Mouse (Mus musculus): ENCODE measurements around the gene Slit3. TPM values are rescaled to one million over a fixed set of nuclear protein-coding genes. Genes with fewer than 3 reads are reported as not detected.

Gene Slit3
- polyA plus RNA-seq, 1 experiment from 2014 or later: 24.1 TPM

DNA sequence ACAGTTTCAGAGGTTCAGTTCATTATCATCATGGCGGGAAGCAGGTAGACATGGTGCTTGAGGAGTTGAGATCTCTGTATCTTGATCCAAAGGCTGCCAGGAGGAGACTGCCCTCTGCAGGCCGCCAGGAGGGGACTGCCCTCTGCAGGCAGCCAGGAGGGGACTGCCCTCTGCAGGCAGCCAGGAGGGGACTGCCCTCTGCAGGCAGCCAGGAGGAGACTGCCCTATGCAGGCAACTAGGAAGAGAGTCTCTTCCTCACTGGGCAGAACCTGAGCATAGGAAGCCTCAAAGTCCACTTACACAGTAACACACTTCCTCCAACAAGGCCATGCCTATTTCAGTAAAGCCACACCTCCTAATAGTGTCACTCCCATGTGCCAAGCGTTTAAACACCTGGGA is 546.4 kb downstream of the Slit3 start:
- WGBS: 45% methylated on average over 3 of the region's 3 CpGs
- DNase-seq (ENCODE audit: low spot score) (no peak), ATAC-seq (ENCODE audit: low read depth) (no peak)
- Histone ChIP-seq H3K27ac (replicated peaks; ENCODE audit: low read depth, low read length) (no peak overlapping the region), H3K4me3 (ENCODE audit: low read depth, low read length) (no peak overlapping the region), H3K27me3 (replicated peaks; ENCODE audit: control insufficient read depth, insufficient read depth, low read length) (no peaks in the 10 kb centered on the region), H3K36me3 (ENCODE audit: control insufficient read depth, insufficient read depth, low read length) (peaks cover 13% of the 10 kb centered on the region), H3K4me2 (ENCODE audit: low read depth, low read length) (no peak overlapping the region), H3K9ac (ENCODE audit: low read depth, low read length) (no peak overlapping the region), H3K4me1 (ENCODE audit: control insufficient read depth, insufficient read depth, low read length) (no peaks in the 10 kb centered on the region), H3K9me3 (ENCODE audit: control insufficient read depth, low read length) (no peaks in the 10 kb centered on the region)

GRCm38 (mm10) chr11:35668138-35668537 is 547.1 kb downstream of the Slit3 start:
- no peak overlapping the region for H3K4me3 ChIP-seq (ENCODE audit: low read depth, low read length)
- DNase-seq (ENCODE audit: low spot score) (no peak), ATAC-seq (ENCODE audit: low read depth) (no peak)
- no peaks in the 10 kb centered on the region for H3K4me1 ChIP-seq (ENCODE audit: control insufficient read depth, insufficient read depth, low read length)
- peaks cover 13% of the 10 kb centered on the region for H3K36me3 ChIP-seq (ENCODE audit: control insufficient read depth, insufficient read depth, low read length)
- H3K9me3 ChIP-seq (ENCODE audit: control insufficient read depth, low read length): no peaks in the 10 kb centered on the region
- no peaks in the 10 kb centered on the region for H3K27me3 ChIP-seq (replicated peaks; ENCODE audit: control insufficient read depth, insufficient read depth, low read length)
- no peak overlapping the region for H3K9ac ChIP-seq (ENCODE audit: low read depth, low read length)
- WGBS: 34% methylated on average over 3 of the region's 3 CpGs
- H3K4me2 ChIP-seq (ENCODE audit: low read depth, low read length): no peak overlapping the region
- no peak overlapping the region for H3K27ac ChIP-seq (replicated peaks; ENCODE audit: low read depth, low read length)

GRCm38 (mm10) chr11:35668750-35669149 is 547.7 kb downstream of the Slit3 start:
- no peak overlapping the region for H3K27ac ChIP-seq (replicated peaks; ENCODE audit: low read depth, low read length)
- ATAC-seq (ENCODE audit: low read depth): no peak
- H3K9me3 ChIP-seq (ENCODE audit: control insufficient read depth, low read length): no peaks in the 10 kb centered on the region
- no peaks in the 10 kb centered on the region for H3K4me1 ChIP-seq (ENCODE audit: control insufficient read depth, insufficient read depth, low read length)
- H3K27me3 ChIP-seq (replicated peaks; ENCODE audit: control insufficient read depth, insufficient read depth, low read length): no peaks in the 10 kb centered on the region
- no peak overlapping the region for H3K4me3 ChIP-seq (ENCODE audit: low read depth, low read length)
- 86% methylated on average over 1 of the region's 1 CpGs for WGBS
- peaks cover 13% of the 10 kb centered on the region for H3K36me3 ChIP-seq (ENCODE audit: control insufficient read depth, insufficient read depth, low read length)
- H3K4me2 ChIP-seq (ENCODE audit: low read depth, low read length): no peak overlapping the region
- DNase-seq (ENCODE audit: low spot score): no peak
- no peak overlapping the region for H3K9ac ChIP-seq (ENCODE audit: low read depth, low read length)

DNA sequence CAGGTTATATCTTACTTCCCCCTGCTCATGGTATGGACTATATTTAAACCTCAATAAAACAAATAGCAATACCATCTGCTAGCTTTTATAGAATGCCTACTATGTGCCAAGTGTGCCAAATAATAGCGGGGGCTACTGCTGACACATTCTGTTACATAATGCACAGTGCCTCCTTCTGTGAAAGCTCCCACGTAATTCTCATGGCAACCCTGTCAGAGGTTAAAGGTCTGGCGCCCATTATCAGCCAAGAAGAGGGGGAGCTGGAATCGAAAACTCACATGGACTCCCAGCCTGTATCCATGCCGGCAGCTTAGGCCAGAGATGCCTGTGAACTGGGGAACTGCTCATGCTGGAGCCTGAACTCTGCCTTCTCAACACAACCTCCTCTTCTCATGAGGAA is 548.5 kb downstream of the Slit3 start:
- no peak for DNase-seq (ENCODE audit: low spot score)
- no peaks in the 10 kb centered on the region for H3K27me3 ChIP-seq (replicated peaks; ENCODE audit: control insufficient read depth, insufficient read depth, low read length)
- peaks cover 13% of the 10 kb centered on the region for H3K36me3 ChIP-seq (ENCODE audit: control insufficient read depth, insufficient read depth, low read length)
- H3K27ac ChIP-seq (replicated peaks; ENCODE audit: low read depth, low read length): no peak overlapping the region
- no peaks in the 10 kb centered on the region for H3K9me3 ChIP-seq (ENCODE audit: control insufficient read depth, low read length)
- H3K9ac ChIP-seq (ENCODE audit: low read depth, low read length): no peak overlapping the region
- no peaks in the 10 kb centered on the region for H3K4me1 ChIP-seq (ENCODE audit: control insufficient read depth, insufficient read depth, low read length)
- no peak for ATAC-seq (ENCODE audit: low read depth)
- H3K4me3 ChIP-seq (ENCODE audit: low read depth, low read length): no peak overlapping the region
- H3K4me2 ChIP-seq (ENCODE audit: low read depth, low read length): no peak overlapping the region
- WGBS: 75% methylated on average over 5 of the region's 5 CpGs

GRCm38 (mm10) chr11:35670181-35670580 is 549.2 kb downstream of the Slit3 start:
- DNase-seq (ENCODE audit: low spot score): no peak
- no peaks in the 10 kb centered on the region for H3K9me3 ChIP-seq (ENCODE audit: control insufficient read depth, low read length)
- H3K4me2 ChIP-seq (ENCODE audit: low read depth, low read length): no peak overlapping the region
- H3K9ac ChIP-seq (ENCODE audit: low read depth, low read length): no peak overlapping the region
- no peaks in the 10 kb centered on the region for H3K27me3 ChIP-seq (replicated peaks; ENCODE audit: control insufficient read depth, insufficient read depth, low read length)
- no peak overlapping the region for H3K27ac ChIP-seq (replicated peaks; ENCODE audit: low read depth, low read length)
- H3K4me1 ChIP-seq (ENCODE audit: control insufficient read depth, insufficient read depth, low read length): no peaks in the 10 kb centered on the region
- ATAC-seq (ENCODE audit: low read depth): no peak
- WGBS: 77% methylated on average over 6 of the region's 6 CpGs
- no peak overlapping the region for H3K4me3 ChIP-seq (ENCODE audit: low read depth, low read length)
- peaks cover 13% of the 10 kb centered on the region for H3K36me3 ChIP-seq (ENCODE audit: control insufficient read depth, insufficient read depth, low read length)

DNA sequence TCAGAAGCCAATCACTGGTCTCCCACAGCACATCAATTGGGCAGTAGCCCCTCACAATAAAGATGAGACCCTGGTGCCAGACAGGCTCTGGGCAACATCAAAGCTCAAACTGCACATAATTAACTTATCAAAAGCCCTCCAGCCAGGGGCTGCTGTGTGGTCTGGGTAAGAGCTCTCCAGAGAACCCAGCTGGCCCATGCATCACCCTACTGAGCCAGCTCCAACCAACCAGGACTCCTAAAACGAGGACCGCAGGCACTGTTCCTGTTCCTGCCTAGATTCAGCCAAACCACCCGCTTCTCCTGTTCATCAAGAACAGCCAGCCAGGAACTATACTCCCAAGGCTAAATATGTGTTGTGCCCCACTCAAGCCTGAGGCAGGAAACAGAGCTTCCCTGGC is 549.7 kb downstream of the Slit3 start:
- no peak for ATAC-seq (ENCODE audit: low read depth)
- Histone ChIP-seq H3K36me3 (ENCODE audit: control insufficient read depth, insufficient read depth, low read length) (peaks cover 13% of the 10 kb centered on the region), H3K27me3 (replicated peaks; ENCODE audit: control insufficient read depth, insufficient read depth, low read length) (no peaks in the 10 kb centered on the region), H3K4me1 (ENCODE audit: control insufficient read depth, insufficient read depth, low read length) (no peaks in the 10 kb centered on the region), H3K27ac (replicated peaks; ENCODE audit: low read depth, low read length) (no peak overlapping the region), H3K4me2 (ENCODE audit: low read depth, low read length) (no peak overlapping the region), H3K9ac (ENCODE audit: low read depth, low read length) (no peak overlapping the region), H3K4me3 (ENCODE audit: low read depth, low read length) (no peak overlapping the region), H3K9me3 (ENCODE audit: control insufficient read depth, low read length) (no peaks in the 10 kb centered on the region)
- DNase-seq (ENCODE audit: low spot score): no peak
- WGBS: 70% methylated on average over 3 of the region's 3 CpGs

GRCm38 (mm10) chr11:35673050-35673449 is 552.0 kb downstream of the Slit3 start:
- no peak for ATAC-seq (ENCODE audit: low read depth)

DNA sequence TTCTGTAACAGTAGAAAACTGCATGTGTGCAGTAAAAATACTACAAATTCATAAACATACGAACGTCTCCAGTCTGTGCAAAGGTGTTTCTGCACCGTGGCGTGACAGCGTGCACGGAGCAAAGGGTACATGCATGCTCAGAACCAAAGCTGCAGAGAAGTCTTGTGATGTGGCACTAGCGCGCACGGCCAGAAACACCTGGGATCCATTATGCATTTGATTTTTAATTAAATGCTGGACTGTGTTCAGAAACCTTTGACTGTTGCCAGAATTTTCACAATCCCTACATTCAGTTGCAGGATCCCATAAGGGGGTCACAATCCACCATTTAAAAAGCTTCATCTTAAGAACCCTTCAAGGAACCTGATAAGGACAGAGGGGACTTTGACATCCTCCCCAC is 553.2 kb downstream of the Slit3 start:
- Histone ChIP-seq H3K27ac (replicated peaks; ENCODE audit: low read depth, low read length) (no peak overlapping the region), H3K4me3 (ENCODE audit: low read depth, low read length) (no peak overlapping the region), H3K9me3 (ENCODE audit: control insufficient read depth, low read length) (no peaks in the 10 kb centered on the region), H3K36me3 (ENCODE audit: control insufficient read depth, insufficient read depth, low read length) (peaks cover 13% of the 10 kb centered on the region), H3K27me3 (replicated peaks; ENCODE audit: control insufficient read depth, insufficient read depth, low read length) (no peaks in the 10 kb centered on the region), H3K9ac (ENCODE audit: low read depth, low read length) (no peak overlapping the region), H3K4me1 (ENCODE audit: control insufficient read depth, insufficient read depth, low read length) (no peaks in the 10 kb centered on the region), H3K4me2 (ENCODE audit: low read depth, low read length) (no peak overlapping the region)
- DNase-seq (ENCODE audit: low spot score): no peak
- WGBS: 55% methylated on average over 9 of the region's 9 CpGs
- ATAC-seq (ENCODE audit: low read depth): no peak

More at GRCm38 (mm10) chr11:35673050-35673449, 552.0 kb downstream of the Slit3 start:
- H3K4me3 ChIP-seq (ENCODE audit: low read depth, low read length): no peak overlapping the region
- no peaks in the 10 kb centered on the region for H3K9me3 ChIP-seq (ENCODE audit: control insufficient read depth, low read length)
- no peak overlapping the region for H3K9ac ChIP-seq (ENCODE audit: low read depth, low read length)
- H3K4me1 ChIP-seq (ENCODE audit: control insufficient read depth, insufficient read depth, low read length): no peaks in the 10 kb centered on the region
- WGBS: 87% methylated on average over 7 of the region's 7 CpGs
- no peak overlapping the region for H3K27ac ChIP-seq (replicated peaks; ENCODE audit: low read depth, low read length)
- no peak overlapping the region for H3K4me2 ChIP-seq (ENCODE audit: low read depth, low read length)
- no peaks in the 10 kb centered on the region for H3K27me3 ChIP-seq (replicated peaks; ENCODE audit: control insufficient read depth, insufficient read depth, low read length)
- peaks cover 13% of the 10 kb centered on the region for H3K36me3 ChIP-seq (ENCODE audit: control insufficient read depth, insufficient read depth, low read length)
- DNase-seq (ENCODE audit: low spot score): no peak

DNA sequence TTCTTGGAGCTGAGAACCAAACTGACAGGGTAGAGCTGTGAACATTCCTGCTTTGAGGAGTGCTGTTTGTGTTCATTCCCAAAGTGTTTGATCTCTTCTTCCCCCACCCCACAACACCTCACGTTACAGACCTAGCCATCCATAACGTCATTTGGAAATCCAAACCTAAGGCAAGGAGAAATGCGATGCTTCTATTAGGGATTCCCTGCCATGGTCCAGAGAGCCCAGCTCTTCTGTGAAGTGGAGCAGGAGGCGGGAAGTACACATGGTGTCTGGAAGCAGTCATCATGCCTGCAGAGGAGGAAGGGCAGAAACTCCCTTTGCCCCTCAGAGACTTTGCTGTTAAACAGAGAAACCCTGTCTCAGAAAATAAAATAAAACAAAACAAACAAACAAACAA is 555.7 kb downstream of the Slit3 start:
- peaks cover 6% of the 10 kb centered on the region; the same call in 1 of the 2 replicates for H3K36me3 ChIP-seq (ENCODE audit: control insufficient read depth, insufficient read depth, low read length)
- no peak overlapping the region for H3K4me2 ChIP-seq (ENCODE audit: low read depth, low read length)
- no peak overlapping the region for H3K4me3 ChIP-seq (ENCODE audit: low read depth, low read length)
- no peaks in the 10 kb centered on the region for H3K9me3 ChIP-seq (ENCODE audit: control insufficient read depth, low read length)
- DNase-seq (ENCODE audit: low spot score) (no peak), ATAC-seq (ENCODE audit: low read depth) (no peak)
- H3K4me1 ChIP-seq (ENCODE audit: control insufficient read depth, insufficient read depth, low read length): no peaks in the 10 kb centered on the region
- H3K27ac ChIP-seq (replicated peaks; ENCODE audit: low read depth, low read length): no peak overlapping the region
- H3K27me3 ChIP-seq (replicated peaks; ENCODE audit: control insufficient read depth, insufficient read depth, low read length): no peaks in the 10 kb centered on the region
- WGBS: 43% methylated on average over 4 of the region's 4 CpGs
- no peak overlapping the region for H3K9ac ChIP-seq (ENCODE audit: low read depth, low read length)
